Mouse (Mus musculus) hindbrain, embryonic 13.5 days (tissue): ENCODE measurements around the gene Zranb1. TPM values are rescaled to one million over a fixed set of nuclear protein-coding genes. Genes with fewer than 3 reads are reported as not detected.

ENCODE experiments used
- ATAC-seq: fragments of 200-750 bp; cut with Nextera tagmentation; 2 replicates; pipeline ENCODE4 v1.8.0; 2017; ENCODE audit warnings: moderate TSS enrichment; ENCODE audit not compliant: low FRiP score
- H3K27ac ChIP-seq: fragments of 300-500 bp; sonication (generic); 2 replicates; pipeline ENCODE4 v1.5.1; 2015; ENCODE audit warnings: inconsistent platforms, mild to moderate bottlenecking, moderate library complexity
- H3K27me3 ChIP-seq: fragments of 300-500 bp; sonication (generic); 2 replicates; pipeline ENCODE4 v1.6.1; 2015; ENCODE audit warnings: mild to moderate bottlenecking, inconsistent platforms
- H3K36me3 ChIP-seq: fragments of 300-500 bp; sonication (generic); 2 replicates; pipeline ENCODE4 v1.6.1; 2015; ENCODE audit warnings: mild to moderate bottlenecking, inconsistent platforms
- H3K4me1 ChIP-seq: fragments of 300-500 bp; sonication (generic); replicated peaks from 2 replicates; pipeline ENCODE4 v1.6.1; 2015; ENCODE audit warnings: inconsistent platforms
- H3K4me2 ChIP-seq: fragments of 300-500 bp; sonication (generic); 2 replicates; pipeline ENCODE4 v1.6.1; 2015; ENCODE audit warnings: inconsistent platforms, mild to moderate bottlenecking, moderate library complexity
- H3K4me3 ChIP-seq: fragments of 300-500 bp; sonication (generic); 2 replicates; pipeline ENCODE4 v1.5.1; 2015; ENCODE audit warnings: mild to moderate bottlenecking, inconsistent platforms
- H3K9ac ChIP-seq: fragments of 300-500 bp; sonication (generic); 2 replicates; pipeline ENCODE4 v1.6.1; 2015; ENCODE audit warnings: mild to moderate bottlenecking, inconsistent platforms
- H3K9me3 ChIP-seq: fragments of 300-500 bp; sonication (generic); 2 replicates; pipeline ENCODE4 v1.6.1; 2016; ENCODE audit warnings: inconsistent platforms
- WGBS: fragments of 180-500 bp; shearing (Covaris S2); methylation state at CpG from one replicate; pipeline ENCODE4 v1.1.7; 2015; 5-methylcytosine and 5-hydroxymethylcytosine counted together
- polyA plus RNA-seq: library from polyadenylated mRNA; unstranded; fragments of >200 nt; fragmentation: Nextera tagmentation; extraction: Ambion mirVana; gene quantifications from 2 replicates; pipeline ENCODE4 v1.2.1, GENCODE M21; 2015

The Zranb1 gene
- 20.3 and 20.6 TPM in 2 replicates for polyA plus RNA-seq

DNA sequence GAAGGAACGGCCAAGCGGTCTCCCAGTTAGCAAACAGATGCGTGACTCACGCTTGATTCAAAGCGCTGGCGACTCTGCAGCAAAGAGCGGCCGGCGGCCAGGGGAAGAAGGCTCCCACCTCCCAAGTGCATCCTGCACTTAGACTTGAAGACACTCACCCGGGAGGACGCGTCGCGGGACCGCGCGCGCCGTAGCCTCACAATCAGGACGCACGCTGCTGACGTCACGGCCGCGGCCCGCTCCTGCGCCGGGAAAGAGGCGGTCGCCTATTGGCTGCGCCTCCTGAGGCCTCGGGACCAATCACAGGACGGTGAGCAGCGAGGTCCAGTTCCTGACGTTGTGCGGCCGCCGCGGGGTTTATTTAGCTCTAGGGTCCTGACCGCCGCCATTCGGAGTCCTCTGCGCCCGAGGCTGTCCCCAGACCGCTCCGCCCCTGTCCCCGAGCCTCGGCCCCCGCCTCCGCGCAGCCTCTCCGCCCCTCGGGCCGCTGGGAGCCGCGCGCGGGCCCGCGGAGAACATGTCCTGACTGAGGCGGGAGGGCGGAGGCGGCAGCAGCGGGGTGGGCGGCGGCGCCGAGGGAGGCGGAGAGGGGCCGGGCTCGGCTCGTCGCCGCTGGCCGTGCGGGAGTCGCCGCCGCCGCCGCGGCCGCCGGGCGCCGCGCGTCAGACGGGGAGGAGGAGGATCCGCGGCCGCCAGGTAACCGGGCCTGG, at the start of gene Zranb1:
TSS of gene Zranb1 (plus strand) at position 293 of the 710 bp plus-strand sequence.
- Histone ChIP-seq H3K9ac (peak within 1 kb of the TSS; percentile 98), H3K4me3 (peak within 1 kb of the TSS; percentile 96), H3K9me3 (no peaks in the 10 kb centered on the region), H3K4me2 (peak within 1 kb of the TSS; percentile 86), H3K27me3 (no peaks in the 10 kb centered on the region), H3K27ac (peak within 1 kb of the TSS; percentile 99), H3K36me3 (no peaks in the 10 kb centered on the region), H3K4me1 (peaks cover 20% of the 10 kb centered on the region)
- under 1% methylated on average over 74 of the region's 93 CpGs for WGBS
- ATAC-seq, result peak; percentile 99

- H3K36me3 ChIP-seq, result peaks cover 79% of the 10 kb centered on the region
- no peaks in the 10 kb centered on the region for H3K4me1 ChIP-seq
- no peaks in the 10 kb centered on the region for H3K27me3 ChIP-seq
- H3K9ac ChIP-seq, result no peak overlapping the region
- H3K4me2 ChIP-seq, result no peak overlapping the region
- WGBS, result 78% methylated on average over 2 of the region's 2 CpGs
- no peak overlapping the region for H3K4me3 ChIP-seq
- no peak overlapping the region for H3K27ac ChIP-seq
- no peaks in the 10 kb centered on the region for H3K9me3 ChIP-seq
- no peak for ATAC-seq
Observed at GRCm38 (mm10) chr7:132882343-132882742, 48.6 kb upstream of the Zranb1 start.

DNA sequence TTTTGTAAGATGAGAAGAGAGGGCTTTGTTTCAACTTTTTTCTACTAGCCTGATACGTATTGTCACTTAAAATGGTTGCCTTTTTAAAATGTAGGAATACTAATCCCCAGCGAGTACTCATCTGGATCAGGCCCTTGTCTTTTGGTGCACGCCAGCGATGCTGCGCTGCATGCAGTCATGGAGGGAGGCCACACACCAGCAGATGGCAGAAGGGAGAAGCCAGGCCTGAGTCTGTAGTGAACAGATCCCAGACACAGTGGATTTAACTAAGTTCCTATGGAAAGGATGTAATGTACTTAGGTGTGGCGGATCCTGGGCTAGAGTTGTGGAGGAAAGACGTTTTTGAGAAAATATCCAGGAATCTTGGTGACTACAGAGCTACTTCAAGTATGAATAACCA, 46.9 kb upstream of the Zranb1 start:
- no peak overlapping the region for H3K27ac ChIP-seq
- no peak overlapping the region for H3K4me3 ChIP-seq
- 91% methylated on average over 7 of the region's 7 CpGs for WGBS
- H3K4me1 ChIP-seq, result no peaks in the 10 kb centered on the region
- H3K4me2 ChIP-seq, result no peak overlapping the region
- H3K36me3 ChIP-seq, result peaks cover 65% of the 10 kb centered on the region
- H3K9ac ChIP-seq, result no peak overlapping the region
- H3K27me3 ChIP-seq, result no peaks in the 10 kb centered on the region
- no peaks in the 10 kb centered on the region for H3K9me3 ChIP-seq
- no peak for ATAC-seq

GRCm38 (mm10) chr7:132887019-132887804, 43.7 kb upstream of the Zranb1 start:
- no peak overlapping the region for H3K9ac ChIP-seq
- H3K4me3 ChIP-seq, result no peak overlapping the region
- no peaks in the 10 kb centered on the region for H3K4me1 ChIP-seq
- no peaks in the 10 kb centered on the region for H3K9me3 ChIP-seq
- H3K27me3 ChIP-seq, result no peaks in the 10 kb centered on the region
- 73% methylated on average over 7 of the region's 7 CpGs for WGBS
- no peak for ATAC-seq
- H3K27ac ChIP-seq, result no peak overlapping the region
- peaks cover 35% of the 10 kb centered on the region for H3K36me3 ChIP-seq
- no peak overlapping the region for H3K4me2 ChIP-seq

- Histone ChIP-seq H3K9me3 (no peaks in the 10 kb centered on the region), H3K4me2 (no peak overlapping the region), H3K4me1 (no peaks in the 10 kb centered on the region), H3K27ac (no peak overlapping the region), H3K27me3 (no peaks in the 10 kb centered on the region), H3K9ac (no peak overlapping the region), H3K4me3 (no peak overlapping the region), H3K36me3 (peaks cover 26% of the 10 kb centered on the region)
- WGBS, result 87% methylated on average over 3 of the region's 3 CpGs
- ATAC-seq, result no peak
Observed at GRCm38 (mm10) chr7:132888052-132888451, 42.9 kb upstream of the Zranb1 start.

DNA sequence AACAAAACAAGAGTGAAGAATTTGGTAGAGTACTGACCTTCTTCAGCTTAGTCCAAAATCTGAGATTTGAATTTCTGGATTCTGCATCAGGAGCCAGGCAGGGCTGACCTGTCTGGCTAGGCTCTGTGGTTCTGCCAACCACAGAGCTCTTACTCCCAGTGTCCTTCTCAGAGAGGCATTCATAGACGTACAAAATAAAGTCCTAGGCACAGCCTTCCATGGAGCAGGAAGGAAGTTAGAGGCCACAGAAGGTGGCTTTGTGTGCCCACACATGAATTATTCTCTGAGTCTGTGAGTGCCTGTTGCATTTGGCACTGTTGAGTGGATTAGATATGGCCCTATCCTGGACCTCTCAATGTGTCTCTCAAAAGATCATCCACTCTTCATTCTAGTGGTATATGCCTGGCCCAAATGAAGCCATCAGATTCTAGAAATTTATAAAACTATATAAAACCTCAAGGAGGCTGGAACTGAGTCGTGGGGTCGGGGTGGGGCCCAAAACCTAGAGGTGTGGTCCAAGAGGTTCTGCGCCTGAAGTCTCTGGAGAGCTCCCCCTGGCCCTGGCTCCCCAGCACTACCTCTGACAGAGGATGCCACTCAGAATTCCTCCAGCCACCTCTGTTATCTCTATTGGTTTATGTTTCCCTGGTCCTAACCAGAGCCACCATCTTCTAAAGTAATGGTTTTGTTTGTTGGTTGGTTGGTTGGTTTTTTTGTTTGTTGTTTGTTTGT, 42.3 kb upstream of the Zranb1 start:
- no peaks in the 10 kb centered on the region for H3K4me1 ChIP-seq

GRCm38 (mm10) chr7:132889691-132890090, 41.3 kb upstream of the Zranb1 start:
- Histone ChIP-seq H3K4me2 (no peak overlapping the region), H3K9me3 (no peaks in the 10 kb centered on the region), H3K27me3 (no peaks in the 10 kb centered on the region), H3K27ac (no peak overlapping the region), H3K36me3 (peaks cover 10% of the 10 kb centered on the region), H3K4me1 (no peaks in the 10 kb centered on the region), H3K4me3 (no peak overlapping the region), H3K9ac (no peak overlapping the region)
- no peak for ATAC-seq
- 94% methylated on average over 8 of the region's 8 CpGs for WGBS

More for the DNA sequence above, 42.3 kb upstream of the Zranb1 start:
- ATAC-seq, result no peak
- no peak overlapping the region for H3K4me3 ChIP-seq
- no peak overlapping the region for H3K27ac ChIP-seq
- no peaks in the 10 kb centered on the region for H3K9me3 ChIP-seq
- H3K4me2 ChIP-seq, result no peak overlapping the region
- 70% methylated on average over 4 of the region's 4 CpGs for WGBS
- peaks cover 20% of the 10 kb centered on the region for H3K36me3 ChIP-seq
- H3K27me3 ChIP-seq, result no peaks in the 10 kb centered on the region
- H3K9ac ChIP-seq, result no peak overlapping the region

DNA sequence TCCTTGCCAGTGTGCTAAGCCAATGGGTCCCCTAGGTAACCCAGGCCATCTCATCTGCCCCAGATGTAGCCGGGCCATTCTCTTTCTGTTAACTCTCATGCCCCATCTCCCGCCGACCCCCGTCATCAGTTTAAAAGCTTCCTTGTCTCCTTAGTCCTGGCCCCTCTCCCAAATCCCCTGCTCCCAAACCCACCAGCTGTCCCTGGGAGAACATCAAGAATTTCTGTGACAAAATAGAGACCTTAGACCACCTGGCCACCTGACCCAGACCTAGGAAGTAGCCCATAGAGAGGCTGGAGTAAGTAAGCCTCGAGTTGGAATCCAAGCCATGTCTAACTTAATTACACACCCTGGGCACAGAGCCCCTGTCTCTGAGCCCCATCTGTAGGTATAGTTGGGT, 40.7 kb upstream of the Zranb1 start:
- 89% methylated on average over 5 of the region's 5 CpGs for WGBS

DNA sequence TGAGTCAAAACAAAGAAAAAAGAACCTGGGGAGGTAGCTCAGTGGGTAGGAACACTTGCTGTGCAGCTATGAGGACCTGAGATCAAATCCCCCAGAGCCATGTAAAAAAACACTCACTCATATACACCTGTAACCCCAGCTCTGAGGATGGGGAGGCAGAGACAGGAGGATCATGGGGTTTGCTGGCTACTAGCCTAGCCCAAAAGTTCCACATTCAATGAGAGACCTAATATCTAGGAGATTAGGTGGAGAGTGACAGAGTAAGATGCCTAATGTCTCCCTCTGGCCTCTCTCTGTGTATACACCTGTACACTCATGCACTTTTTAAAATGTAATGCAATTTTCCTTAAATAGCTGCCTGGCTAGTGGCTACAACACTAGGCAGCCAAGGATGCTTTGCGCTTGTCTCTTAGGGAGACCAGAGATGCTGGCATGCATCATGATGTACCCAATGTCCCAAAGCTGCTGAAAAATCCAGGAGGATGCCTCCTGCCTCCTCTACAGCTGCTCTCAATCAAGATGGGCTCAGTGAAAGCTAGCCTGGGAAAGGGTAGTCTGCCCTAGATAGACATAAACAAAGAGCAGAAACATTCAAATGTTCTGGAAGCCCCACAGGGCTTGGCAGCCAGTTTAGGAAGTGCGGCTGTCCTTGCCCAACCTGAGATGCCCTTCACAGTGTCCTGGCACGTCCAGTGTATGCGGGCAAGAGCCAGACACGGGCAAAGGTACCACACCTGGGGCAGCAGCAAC, 39.2 kb upstream of the Zranb1 start:
- Histone ChIP-seq H3K4me2 (no peak overlapping the region), H3K27me3 (no peaks in the 10 kb centered on the region)
- 75% methylated on average over 5 of the region's 5 CpGs for WGBS

More for the DNA sequence above, 40.7 kb upstream of the Zranb1 start:
- Histone ChIP-seq H3K27me3 (no peaks in the 10 kb centered on the region), H3K4me1 (no peaks in the 10 kb centered on the region), H3K27ac (no peak overlapping the region), H3K4me2 (no peak overlapping the region), H3K36me3 (peaks cover 5% of the 10 kb centered on the region), H3K4me3 (no peak overlapping the region), H3K9me3 (no peaks in the 10 kb centered on the region), H3K9ac (no peak overlapping the region)
- no peak for ATAC-seq

GRCm38 (mm10) chr7:132892311-132892661, 38.7 kb upstream of the Zranb1 start:
- no peak for ATAC-seq
- Histone ChIP-seq H3K27ac (no peak overlapping the region), H3K9ac (no peak overlapping the region), H3K36me3 (no peaks in the 10 kb centered on the region), H3K4me3 (no peak overlapping the region), H3K9me3 (no peaks in the 10 kb centered on the region), H3K4me2 (no peak overlapping the region), H3K4me1 (no peaks in the 10 kb centered on the region), H3K27me3 (no peaks in the 10 kb centered on the region)
- 57% methylated on average over 4 of the region's 4 CpGs for WGBS

More for the DNA sequence above, 39.2 kb upstream of the Zranb1 start:
- no peak for ATAC-seq
- Histone ChIP-seq H3K4me3 (no peak overlapping the region), H3K27ac (no peak overlapping the region), H3K9ac (no peak overlapping the region), H3K4me1 (no peaks in the 10 kb centered on the region), H3K9me3 (no peaks in the 10 kb centered on the region), H3K36me3 (no peaks in the 10 kb centered on the region)

DNA sequence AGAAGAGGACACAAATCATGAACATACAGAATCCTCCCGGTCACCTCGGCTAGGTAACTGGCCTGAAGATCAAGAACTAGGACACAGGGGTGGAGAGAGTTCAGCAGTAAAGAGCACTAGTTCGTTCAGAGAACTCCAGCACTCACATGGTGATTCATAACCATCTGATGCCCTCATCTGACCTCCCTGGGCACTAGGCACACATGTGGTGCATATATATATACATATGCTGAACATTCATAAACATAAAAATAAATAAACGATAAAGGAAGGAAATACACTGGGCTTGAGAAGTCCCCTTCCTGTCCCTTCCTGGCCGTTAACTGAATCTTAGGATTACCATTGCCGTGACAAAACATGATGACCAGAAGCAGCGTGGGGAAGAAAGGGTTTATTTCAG, 38.1 kb upstream of the Zranb1 start:
- no peak overlapping the region for H3K9ac ChIP-seq
- H3K4me2 ChIP-seq, result no peak overlapping the region
- no peaks in the 10 kb centered on the region for H3K4me1 ChIP-seq
- H3K27ac ChIP-seq, result no peak overlapping the region
- no peak overlapping the region for H3K4me3 ChIP-seq
- no peak for ATAC-seq
- no peaks in the 10 kb centered on the region for H3K36me3 ChIP-seq
- H3K9me3 ChIP-seq, result no peaks in the 10 kb centered on the region
- WGBS, result 84% methylated on average over 7 of the region's 7 CpGs
- no peaks in the 10 kb centered on the region for H3K27me3 ChIP-seq

DNA sequence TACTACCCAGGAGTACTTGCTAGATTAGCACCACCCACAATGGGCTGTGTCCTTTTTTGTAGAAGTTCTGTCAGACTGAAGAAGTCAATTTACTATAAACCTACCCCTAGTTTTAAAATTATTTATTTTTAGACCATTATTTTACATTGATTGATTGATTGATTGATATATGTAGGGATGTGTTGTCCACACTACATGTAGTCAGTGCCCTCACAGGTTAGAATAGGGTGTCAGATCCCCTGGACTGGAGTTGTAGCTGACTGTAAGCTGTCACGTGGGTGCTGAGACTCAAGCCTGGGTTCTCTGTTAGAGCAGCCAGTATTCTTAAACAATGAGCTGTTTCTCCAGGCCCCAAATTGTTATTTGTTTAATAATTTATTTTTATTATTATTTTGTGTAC, 37.6 kb upstream of the Zranb1 start:
- Histone ChIP-seq H3K9me3 (no peaks in the 10 kb centered on the region), H3K27ac (no peak overlapping the region), H3K36me3 (no peaks in the 10 kb centered on the region), H3K4me3 (no peak overlapping the region), H3K27me3 (no peaks in the 10 kb centered on the region), H3K4me1 (no peaks in the 10 kb centered on the region), H3K4me2 (no peak overlapping the region), H3K9ac (no peak overlapping the region)
- WGBS, result 88% methylated on average over 1 of the region's 1 CpGs
- no peak for ATAC-seq
